Mouse (Mus musculus) CD4-positive, CD25-positive, alpha-beta regulatory T cell, adult 2 months (primary cell): ENCODE results near the gene Gimd1.

Source experiments
- DNase-seq: peaks from one replicate; pipeline ENCODE4 v3.0.0-alpha.2; 2012; ENCODE audit warnings: low read depth, low spot score

Gene Gimd1

DNA sequence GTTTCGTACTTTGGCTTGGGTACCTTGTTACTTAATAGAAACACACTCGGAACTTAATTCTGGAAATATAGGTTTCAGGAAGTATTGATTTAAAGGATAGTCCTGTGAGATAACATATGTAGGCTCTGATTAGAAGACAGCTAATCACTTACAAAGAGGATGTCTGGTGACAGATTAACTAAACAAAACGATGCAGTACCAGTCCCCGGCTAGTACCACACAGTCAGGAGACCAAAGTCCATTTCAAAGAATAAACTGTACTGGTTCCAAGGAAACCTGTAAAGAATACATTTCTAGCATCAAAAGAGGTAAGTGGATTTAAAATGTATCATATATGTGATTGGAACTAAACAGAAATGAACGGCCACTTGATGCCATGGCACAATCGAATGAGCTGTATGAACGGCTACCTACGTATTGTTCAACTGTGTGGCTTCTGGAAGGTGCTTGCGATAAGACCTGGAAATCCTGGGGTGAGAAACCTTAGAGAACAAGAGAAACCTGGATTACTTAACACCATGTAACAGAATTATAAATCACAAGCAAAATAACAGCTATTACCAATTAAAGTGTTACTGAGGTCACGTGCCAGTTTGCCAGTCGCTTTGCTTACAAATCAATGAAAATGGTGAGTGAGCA lies at the start of gene Gimd1:
Gene Gimd1 (plus strand): TSS at position 220 of the 639 bp plus-strand sequence.
- DNase-seq, result no peak

DNA sequence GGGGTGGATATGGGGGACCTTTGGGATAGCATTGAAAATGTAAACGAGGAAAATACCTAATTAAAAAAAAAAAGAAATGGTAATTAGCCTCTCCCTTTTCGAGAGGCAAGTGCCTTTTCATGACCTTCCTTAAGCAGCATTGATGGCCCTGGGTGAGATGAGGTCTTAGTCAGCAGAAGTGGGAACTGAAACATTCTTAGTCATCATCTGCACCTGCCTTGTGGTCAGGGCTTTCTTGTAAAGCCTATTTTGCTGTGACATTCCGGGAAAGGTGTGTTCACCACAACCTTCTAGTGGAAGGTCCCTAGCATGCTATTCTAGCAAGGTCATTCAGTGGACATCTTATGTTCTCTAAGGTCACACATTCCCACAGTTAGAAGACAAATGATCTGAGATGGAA lies 48.4 kb upstream of the Gimd1 start:
- DNase-seq, result no peak

GRCm38 (mm10) chr3:132582339-132582738 lies 47.3 kb upstream of the Gimd1 start:
- no peak for DNase-seq

DNA sequence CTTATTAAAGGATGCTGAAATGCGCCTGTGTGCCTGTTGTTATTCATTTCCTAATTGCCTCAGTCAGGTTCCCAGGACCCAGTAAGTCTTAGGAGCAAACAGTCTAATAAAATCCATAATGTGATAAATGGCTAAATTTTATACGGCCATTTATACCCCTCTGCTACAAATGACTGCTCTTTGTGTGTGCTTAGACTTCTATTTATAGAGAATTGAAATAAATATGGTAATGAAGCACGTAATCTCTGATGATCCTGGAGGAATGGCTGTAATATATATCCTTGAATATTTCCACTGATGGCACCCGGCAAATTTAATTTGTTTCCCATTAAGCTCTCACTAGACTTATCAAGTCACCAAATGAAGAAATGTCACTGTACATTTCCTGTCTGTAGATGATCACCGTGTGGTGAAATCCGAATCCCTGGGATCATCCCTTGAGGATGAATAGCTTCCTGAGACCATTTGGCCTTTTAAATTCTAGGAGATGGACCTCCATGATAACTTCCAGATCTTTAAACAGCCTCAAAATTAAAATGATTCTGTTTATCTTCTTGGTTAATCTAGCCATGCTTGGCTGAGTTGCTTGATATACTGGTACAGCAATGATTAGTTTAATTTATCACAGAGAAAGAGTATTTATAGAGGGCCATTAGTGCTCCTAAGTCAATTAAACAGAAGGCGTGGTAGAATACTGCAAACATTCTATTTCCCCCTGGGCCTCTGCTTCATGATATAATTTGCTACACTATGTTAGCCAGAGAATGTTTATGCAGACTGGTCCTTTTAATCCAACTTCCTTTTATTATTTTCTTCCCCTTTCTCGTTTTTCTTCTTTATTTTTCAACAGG lies 44.3 kb upstream of the Gimd1 start:
- no peak for DNase-seq

DNA sequence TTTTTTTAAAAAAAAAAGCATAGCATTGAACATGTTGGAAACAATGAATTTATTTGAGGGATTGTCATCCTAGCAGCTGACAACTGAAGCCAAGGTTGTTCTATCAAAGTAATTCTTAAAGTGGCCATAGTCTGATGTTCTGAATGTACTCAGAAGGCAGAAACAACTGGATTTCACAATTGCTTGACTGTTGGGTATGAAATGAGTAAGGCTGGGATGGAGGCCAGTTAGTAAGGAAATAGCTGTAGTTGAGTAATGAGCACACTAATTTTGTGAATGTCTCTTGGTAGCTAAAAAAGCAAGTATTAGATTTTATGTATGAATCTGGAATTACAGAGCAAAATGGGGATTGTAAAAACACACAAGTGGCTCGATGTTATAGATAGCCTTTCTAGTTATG lies 41.5 kb upstream of the Gimd1 start:
- DNase-seq, result no peak

DNA sequence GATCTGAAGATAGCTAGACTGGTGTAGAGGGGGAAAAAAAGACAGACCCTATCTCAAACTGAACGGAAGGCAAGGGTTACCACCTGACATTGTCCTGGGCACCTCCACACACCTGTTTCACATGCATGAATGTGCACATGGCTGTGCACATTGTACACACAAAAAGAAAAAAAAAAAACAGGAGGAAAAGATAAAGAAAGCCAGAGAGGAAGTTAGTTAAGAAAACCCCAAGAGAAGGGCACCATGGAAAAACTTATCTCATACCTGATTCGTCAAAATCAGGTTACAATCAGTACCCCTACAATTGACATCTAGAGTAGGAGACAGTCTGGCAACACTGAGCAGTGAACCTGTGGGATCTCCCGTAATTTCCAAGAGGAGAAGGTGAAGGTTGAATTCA lies 39.6 kb upstream of the Gimd1 start:
- DNase-seq, result no peak

GRCm38 (mm10) chr3:132590604-132591003 lies 39.0 kb upstream of the Gimd1 start:
- no peak for DNase-seq

DNA sequence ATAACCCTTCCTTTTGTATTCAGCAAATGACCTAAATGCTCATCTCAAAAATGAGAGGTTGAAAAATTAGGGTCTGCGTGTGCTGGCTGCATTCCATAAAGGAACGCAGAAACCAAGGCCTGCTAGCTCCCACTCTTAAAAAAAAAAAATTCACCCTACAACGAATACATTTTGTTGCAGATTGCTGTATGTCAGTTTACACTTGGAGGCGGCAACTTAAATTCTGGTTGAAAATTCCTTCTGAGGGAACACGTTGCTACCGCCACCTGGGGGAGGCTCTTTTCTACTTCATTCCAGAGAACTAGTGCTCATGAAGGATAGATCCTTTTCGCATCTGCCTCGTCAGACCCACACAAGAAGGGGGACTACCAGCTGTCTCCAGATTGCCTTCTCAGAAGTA lies 879 bp upstream of the Gimd1 start:
- DNase-seq, result no peak

GRCm38 (mm10) chr3:132633261-132633660 lies 3.6 kb downstream of the Gimd1 start:
- DNase-seq, result no peak

DNA sequence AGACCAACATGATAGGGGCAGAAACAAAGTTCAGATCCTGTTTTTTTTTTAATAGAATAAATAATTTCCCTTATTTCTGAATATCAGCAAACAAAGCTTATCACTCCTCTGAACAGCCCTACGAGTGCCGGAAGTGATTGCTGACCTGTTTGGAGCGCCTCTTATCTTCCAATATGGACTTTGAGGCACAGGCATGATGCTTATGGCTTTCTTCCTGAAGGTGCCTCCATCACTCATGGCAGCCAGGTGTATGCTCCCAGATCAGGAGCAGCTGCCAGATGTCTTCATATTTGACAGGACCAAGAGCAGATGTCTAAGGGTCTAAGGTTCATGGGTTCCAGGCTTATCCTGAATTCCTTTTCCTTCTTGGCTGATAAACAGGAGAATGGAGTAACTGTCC lies 7.5 kb downstream of the Gimd1 start:
- DNase-seq, result no peak

DNA sequence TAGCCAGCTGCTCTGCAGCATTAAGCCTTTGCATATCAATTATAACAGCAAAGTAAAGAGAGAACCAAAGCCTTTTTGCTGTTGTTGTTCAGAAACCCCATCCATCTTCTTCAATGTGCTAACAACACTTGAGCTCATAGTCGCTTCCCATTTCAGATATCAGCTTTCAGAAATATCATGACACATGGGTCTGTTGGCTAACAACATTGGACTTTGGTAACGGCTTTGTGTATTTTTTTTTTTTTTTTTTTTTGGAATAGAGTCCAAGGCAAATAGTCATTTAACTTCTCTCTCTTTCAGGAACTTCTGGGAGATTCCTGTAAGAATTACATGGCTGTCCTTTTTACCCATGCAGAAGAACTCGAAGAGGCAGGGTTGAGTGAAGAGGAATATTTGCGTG lies 14.5 kb downstream of the Gimd1 start:
- no peak for DNase-seq

GRCm38 (mm10) chr3:132646814-132647213 lies 17.2 kb downstream of the Gimd1 start:
- no peak for DNase-seq

DNA sequence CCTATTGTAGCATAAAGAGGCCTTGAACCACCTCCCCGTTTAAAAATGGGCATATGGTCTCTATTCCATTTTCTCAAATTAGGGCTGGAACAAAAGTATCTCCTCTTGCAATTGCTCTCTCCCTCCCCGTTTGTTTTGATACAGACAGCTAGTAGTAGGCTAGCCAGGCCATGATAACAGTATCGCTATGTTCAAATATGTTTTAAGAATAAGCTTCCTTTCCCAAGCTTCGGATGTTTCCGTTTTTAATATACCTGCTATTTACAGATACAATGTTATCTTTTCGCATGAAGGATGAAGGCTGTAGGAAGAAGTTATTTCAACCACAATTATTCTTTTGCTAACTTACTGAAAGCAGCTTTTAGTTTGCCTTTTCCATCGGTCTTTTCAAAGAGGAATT lies 19.7 kb downstream of the Gimd1 start:
- DNase-seq, result no peak

GRCm38 (mm10) chr3:132650191-132650590 lies 20.6 kb downstream of the Gimd1 start:
- no peak for DNase-seq

DNA sequence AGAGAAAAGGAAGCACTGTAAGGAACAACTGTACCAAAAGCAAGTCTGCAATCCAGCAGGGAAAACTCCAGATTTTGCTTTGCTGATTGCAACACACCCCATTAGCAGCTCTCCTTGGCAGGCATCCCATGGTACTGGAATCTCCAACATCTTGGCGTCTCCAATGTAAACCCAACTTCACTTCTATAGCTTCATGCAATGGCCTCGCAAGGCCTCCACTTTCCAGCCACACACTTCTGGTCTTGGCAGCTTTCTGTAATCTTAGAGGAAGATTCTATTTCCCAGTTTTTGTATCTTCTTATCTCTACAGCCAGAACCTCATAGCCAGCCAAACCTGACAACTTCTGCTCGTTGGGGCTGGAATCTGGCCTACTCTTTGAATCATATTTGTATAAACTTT lies 22.2 kb downstream of the Gimd1 start:
- DNase-seq, result no peak

- DNase-seq, result no peak
Observed at GRCm38 (mm10) chr3:132653959-132654358, 24.3 kb downstream of the Gimd1 start.

DNA sequence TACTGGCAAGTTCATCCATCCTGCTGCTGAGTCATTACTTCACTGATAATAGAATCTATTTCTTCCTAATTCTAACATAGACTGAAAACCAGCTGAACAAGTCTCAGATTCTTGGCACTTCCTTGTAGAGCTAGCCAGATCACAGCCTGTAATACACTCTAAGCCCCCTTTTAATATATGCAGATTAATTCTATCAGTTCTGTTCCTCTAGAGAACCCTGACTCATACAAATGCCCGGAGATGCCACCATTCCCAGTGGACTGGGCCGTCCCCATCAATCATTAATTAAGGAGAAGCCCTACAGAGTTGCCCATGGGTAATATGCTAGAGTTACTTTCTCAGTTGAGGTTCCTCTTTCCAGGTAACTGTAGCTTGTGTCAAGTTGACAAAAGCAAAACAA lies 26.3 kb downstream of the Gimd1 start:
- no peak for DNase-seq

- no peak for DNase-seq
Observed at GRCm38 (mm10) chr3:132677494-132677893, 47.9 kb downstream of the Gimd1 start.

DNA sequence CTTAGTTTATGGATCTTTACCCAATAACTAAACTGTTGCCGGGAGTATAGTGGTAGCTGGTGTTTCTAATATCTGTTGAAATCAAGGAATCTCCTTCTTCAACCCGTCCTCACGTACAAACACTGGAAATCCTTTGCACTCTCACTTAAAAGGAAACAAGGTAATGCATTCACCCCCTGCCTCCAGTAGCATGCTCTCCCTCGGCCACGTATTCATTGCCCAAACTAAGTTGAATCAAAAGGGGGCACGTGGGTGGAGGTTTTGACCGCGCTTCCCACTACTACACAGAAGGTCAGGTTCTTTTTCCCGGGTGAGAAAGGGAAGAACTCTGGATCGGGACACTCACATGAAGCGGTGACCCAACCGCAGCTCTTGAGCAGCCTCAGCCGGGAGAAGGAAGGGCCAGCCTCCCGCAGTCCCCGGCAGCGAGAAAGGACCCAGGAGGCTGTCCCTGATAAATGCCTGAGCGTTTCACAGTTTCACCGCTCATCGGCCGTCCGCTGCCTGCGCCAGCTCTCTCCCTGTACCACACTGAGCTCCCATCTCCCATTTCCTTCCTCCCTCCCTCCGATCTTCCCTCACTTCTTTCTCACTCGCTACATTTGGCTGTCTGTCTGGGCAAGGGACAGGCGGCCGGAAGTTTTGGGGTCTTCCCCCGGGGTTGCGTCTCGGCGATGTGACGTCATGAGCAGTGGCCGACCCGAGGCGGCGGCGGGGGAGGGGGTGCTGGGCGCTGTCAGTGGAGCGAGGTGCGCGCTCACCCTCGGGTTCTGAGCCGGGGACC lies 54.0 kb downstream of the Gimd1 start, which contains the start of gene Tbck:
Gene Tbck (plus strand): TSS at position 698 of the 784 bp plus-strand sequence.
- DNase-seq, result peak; percentile 95

DNA sequence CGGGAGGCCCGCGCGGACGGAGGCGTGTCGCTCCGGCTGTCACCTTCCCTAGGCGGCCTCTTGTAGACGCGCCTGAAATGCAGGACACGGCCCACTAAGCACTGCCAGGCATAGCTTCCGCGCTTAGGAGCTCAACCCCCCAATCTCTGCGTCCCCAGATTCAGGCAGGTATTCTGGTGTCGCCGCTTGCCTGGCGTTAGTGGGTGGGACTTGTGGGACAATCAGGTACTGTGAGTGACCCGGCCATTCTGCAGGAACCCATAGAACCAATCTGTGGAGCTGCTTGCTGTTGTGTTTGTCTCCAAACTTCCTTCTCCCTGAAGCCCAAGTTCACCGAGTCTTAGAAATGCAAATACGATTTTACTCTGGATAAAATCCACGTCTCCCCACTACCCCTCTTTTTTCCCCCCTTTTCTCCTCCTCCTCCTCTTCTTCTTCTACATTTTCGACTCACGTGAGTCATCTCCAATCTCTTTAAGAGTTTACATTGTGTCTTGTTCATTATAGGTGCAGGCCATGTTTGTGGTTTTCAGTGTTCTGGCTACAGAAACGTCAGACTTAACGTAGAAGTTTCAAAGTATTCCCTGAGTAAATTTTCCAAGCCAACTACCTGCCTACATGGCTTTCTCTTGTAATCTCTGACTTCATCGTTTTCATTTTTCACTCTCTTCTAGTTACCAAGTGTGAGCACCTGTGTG lies 54.8 kb downstream of the Gimd1 start, which contains the start of gene Aimp1:
Gene Aimp1 (minus strand): TSS at position 140 of the 698 bp plus-strand sequence.
- peak; percentile 18 for DNase-seq
